Mouse (Mus musculus): ENCODE measurements around the gene Masp2. TPM values are rescaled to one million over a fixed set of nuclear protein-coding genes. Genes with fewer than 3 reads are reported as not detected.

The Masp2 gene
- polyA plus RNA-seq (2012; rRNA removed) = 1.6 and 2.6 TPM in 2 replicates

GRCm38 (mm10) chr4:148602357-148603120 lies at the start of gene Masp2:
TSS of gene Masp2 (plus strand) at chr4:148602554.
- DNase-seq (ENCODE audit: low read depth) = no peak
- TF ChIP-seq CTCF (IDR thresholded peaks at IDR 0.05; ENCODE audit: borderline replicate concordance, extremely low read depth, insufficient read depth, insufficient read length) (no peak), POLR2A (IDR thresholded peaks at IDR 0.05; ENCODE audit: borderline replicate concordance, extremely low read depth, insufficient read depth, insufficient read length, poor library complexity, severe bottlenecking) (no peak)

DNA sequence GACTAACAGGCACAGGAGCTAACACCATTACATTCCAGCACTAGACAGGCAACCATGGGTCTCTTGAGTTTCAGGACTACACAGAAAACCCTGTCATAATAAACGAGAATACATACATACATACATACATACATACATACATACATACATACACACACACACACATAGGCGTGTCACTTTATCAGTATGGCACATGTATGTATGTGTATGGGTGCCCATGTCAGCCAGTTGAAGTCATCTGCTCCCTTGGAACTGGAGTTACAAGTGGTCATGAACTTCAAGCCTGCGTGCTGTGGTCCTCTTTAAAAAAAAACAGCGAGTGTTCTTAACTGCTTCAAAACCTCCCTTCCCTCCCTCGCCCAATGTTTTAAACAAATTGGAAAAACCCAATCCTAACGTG lies 44.6 kb upstream of the Masp2 start:
- no peak for DNase-seq (ENCODE audit: low read depth)
- TF ChIP-seq POLR2A (IDR thresholded peaks at IDR 0.05; ENCODE audit: borderline replicate concordance, extremely low read depth, insufficient read depth, insufficient read length, poor library complexity, severe bottlenecking) (no peak), CTCF (IDR thresholded peaks at IDR 0.05; ENCODE audit: borderline replicate concordance, extremely low read depth, insufficient read depth, insufficient read length) (no peak)

- peak; percentile 96 for DNase-seq (ENCODE audit: low read depth)
- TF ChIP-seq CTCF (IDR thresholded peaks at IDR 0.05; ENCODE audit: borderline replicate concordance, extremely low read depth, insufficient read depth, insufficient read length) (no peak), POLR2A (IDR thresholded peaks at IDR 0.05; ENCODE audit: borderline replicate concordance, extremely low read depth, insufficient read depth, insufficient read length, poor library complexity, severe bottlenecking) (peak; percentile 34; the same call in 1 of the 2 replicates)
Measured at GRCm38 (mm10) chr4:148558297-148559000, 43.9 kb upstream of the Masp2 start, which contains the start of gene Exosc10. TSS of gene Exosc10 (plus strand) at chr4:148558429.

- TF ChIP-seq CTCF (IDR thresholded peaks at IDR 0.05; ENCODE audit: borderline replicate concordance, extremely low read depth, insufficient read depth, insufficient read length) (no peak), POLR2A (IDR thresholded peaks at IDR 0.05; ENCODE audit: borderline replicate concordance, extremely low read depth, insufficient read depth, insufficient read length, poor library complexity, severe bottlenecking) (no peak)
Measured at GRCm38 (mm10) chr4:148562676-148563075, 39.7 kb upstream of the Masp2 start.

GRCm38 (mm10) chr4:148563595-148563994 lies 38.8 kb upstream of the Masp2 start:
- TF ChIP-seq POLR2A (IDR thresholded peaks at IDR 0.05; ENCODE audit: borderline replicate concordance, extremely low read depth, insufficient read depth, insufficient read length, poor library complexity, severe bottlenecking) (no peak), CTCF (IDR thresholded peaks at IDR 0.05; ENCODE audit: borderline replicate concordance, extremely low read depth, insufficient read depth, insufficient read length) (no peak)
- no peak for DNase-seq (ENCODE audit: low read depth)

More at GRCm38 (mm10) chr4:148562676-148563075, 39.7 kb upstream of the Masp2 start:
- no peak for DNase-seq (ENCODE audit: low read depth)

DNA sequence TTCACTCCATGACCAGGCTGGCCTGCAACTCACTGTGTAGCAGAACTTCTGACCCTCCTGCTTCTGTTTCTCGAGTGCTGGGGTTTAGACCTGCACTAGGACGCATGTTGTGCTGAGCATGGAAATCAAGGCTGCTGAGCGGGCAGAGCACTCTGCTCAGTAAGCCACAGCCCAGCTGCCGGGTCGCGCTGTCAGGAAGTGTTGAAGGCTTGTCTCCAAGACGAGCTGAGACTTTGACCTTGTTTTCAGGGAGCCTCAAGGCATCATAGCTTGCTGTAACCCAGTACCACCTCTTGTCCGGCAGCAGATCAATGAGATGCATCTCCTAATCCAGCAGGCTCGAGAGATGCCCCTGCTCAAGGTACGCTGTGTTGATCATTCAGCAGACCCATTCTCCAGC lies 32.2 kb upstream of the Masp2 start:
- no peak for DNase-seq (ENCODE audit: low read depth)
- TF ChIP-seq POLR2A (IDR thresholded peaks at IDR 0.05; ENCODE audit: borderline replicate concordance, extremely low read depth, insufficient read depth, insufficient read length, poor library complexity, severe bottlenecking) = no peak
- no peak for TF ChIP-seq CTCF (IDR thresholded peaks at IDR 0.05; ENCODE audit: borderline replicate concordance, extremely low read depth, insufficient read depth, insufficient read length)

DNA sequence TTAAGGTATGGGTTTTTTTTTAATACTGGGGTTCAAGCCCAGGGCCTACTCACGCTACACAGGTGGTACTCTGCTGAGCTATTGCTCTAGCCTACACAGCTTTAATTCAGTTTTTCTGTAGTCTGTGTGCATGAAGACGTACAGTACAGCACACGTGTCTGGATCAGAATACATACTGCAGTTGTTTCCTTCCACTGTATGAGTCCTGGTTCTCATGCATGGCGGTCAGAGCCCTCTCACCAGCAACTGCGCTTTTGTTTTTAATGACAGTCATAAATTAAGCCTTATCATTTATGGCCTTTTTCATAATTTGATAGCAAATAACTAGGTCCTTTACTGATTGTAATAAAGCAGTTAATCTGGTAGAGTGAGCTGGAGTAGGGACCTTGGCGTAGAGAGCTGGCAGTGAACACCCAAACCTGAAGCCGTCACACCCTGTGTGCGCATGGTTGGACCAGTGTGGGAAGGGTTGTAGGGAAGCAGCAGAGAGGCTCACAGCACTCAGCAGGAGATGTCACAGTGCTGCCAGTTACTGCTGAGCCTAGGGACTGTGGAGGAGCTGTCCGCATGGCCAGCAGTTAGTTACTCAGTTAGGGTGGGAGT lies 31.6 kb upstream of the Masp2 start:
- no peak for DNase-seq (ENCODE audit: low read depth)
- TF ChIP-seq CTCF (IDR thresholded peaks at IDR 0.05; ENCODE audit: borderline replicate concordance, extremely low read depth, insufficient read depth, insufficient read length) (no peak), POLR2A (IDR thresholded peaks at IDR 0.05; ENCODE audit: borderline replicate concordance, extremely low read depth, insufficient read depth, insufficient read length, poor library complexity, severe bottlenecking) (no peak)

DNA sequence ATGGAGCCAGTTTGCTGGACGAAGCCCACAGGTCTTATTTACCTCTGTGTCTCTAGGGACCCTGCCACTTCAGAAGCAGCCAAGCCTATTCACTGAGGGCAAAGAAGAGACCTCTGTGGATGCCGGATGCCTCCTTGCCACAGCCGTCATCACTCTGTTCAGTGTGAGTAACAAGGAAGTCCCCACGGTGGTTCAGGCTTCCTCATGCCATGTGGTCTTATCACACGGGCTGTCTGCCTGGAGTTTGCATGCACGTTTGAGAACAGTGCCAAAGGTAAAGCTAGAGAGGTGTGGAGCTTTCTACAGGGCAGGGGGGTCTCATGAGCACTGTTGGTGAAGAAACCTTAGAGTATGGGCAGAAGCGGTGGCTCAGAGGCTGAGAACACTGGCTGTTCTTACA lies 29.1 kb upstream of the Masp2 start:
- TF ChIP-seq CTCF (IDR thresholded peaks at IDR 0.05; ENCODE audit: borderline replicate concordance, extremely low read depth, insufficient read depth, insufficient read length) (no peak), POLR2A (IDR thresholded peaks at IDR 0.05; ENCODE audit: borderline replicate concordance, extremely low read depth, insufficient read depth, insufficient read length, poor library complexity, severe bottlenecking) (no peak)

DNA sequence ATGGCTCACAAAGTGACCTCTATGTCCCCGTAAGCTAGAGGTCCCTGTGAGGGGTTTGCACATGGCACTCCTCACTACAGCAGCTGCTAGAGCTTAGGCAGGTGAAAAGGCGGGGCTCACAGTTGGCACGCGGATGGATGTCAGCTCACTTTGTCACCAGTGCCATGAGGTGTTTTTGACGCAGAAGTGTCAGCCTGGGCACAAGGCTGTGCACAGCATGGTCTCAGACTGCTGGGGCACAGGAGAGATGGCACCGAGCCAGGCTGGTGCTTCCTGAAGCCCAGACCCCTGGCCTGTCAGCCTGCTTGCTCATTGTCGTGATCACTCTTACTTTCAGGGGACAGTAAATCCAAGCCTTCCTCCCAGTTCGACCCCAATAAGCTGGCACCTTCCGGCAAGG lies 21.6 kb upstream of the Masp2 start:
- TF ChIP-seq CTCF (IDR thresholded peaks at IDR 0.05; ENCODE audit: borderline replicate concordance, extremely low read depth, insufficient read depth, insufficient read length) (no peak), POLR2A (IDR thresholded peaks at IDR 0.05; ENCODE audit: borderline replicate concordance, extremely low read depth, insufficient read depth, insufficient read length, poor library complexity, severe bottlenecking) (no peak)
- DNase-seq (ENCODE audit: low read depth) = no peak

More for the DNA sequence above, 29.1 kb upstream of the Masp2 start:
- no peak for DNase-seq (ENCODE audit: low read depth)

DNA sequence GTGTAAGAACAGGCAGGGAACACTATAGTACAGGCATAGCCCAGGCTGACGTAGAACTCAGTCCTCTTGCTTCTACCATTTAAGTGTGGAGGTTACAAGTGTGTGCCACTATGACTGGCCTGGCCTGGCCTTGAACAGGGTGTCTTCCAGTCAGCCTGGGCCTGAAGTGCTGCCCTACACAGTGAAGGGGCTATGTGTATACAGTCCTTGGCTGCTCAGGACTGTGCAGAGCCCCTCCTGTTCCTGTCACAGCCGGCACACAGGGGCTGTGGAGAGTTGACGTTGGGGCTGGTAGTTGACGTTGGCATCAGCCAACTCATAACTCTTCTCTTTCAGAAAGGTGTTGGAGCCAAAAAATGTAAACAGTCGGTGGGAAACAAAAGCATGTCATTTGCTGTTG lies 20.9 kb upstream of the Masp2 start:
- TF ChIP-seq CTCF (IDR thresholded peaks at IDR 0.05; ENCODE audit: borderline replicate concordance, extremely low read depth, insufficient read depth, insufficient read length) (no peak), POLR2A (IDR thresholded peaks at IDR 0.05; ENCODE audit: borderline replicate concordance, extremely low read depth, insufficient read depth, insufficient read length, poor library complexity, severe bottlenecking) (no peak)
- DNase-seq (ENCODE audit: low read depth) = no peak

- no peak for TF ChIP-seq POLR2A (IDR thresholded peaks at IDR 0.05; ENCODE audit: borderline replicate concordance, extremely low read depth, insufficient read depth, insufficient read length, poor library complexity, severe bottlenecking)
- TF ChIP-seq CTCF (IDR thresholded peaks at IDR 0.05; ENCODE audit: borderline replicate concordance, extremely low read depth, insufficient read depth, insufficient read length) = no peak
Measured at GRCm38 (mm10) chr4:148583257-148583656, 19.1 kb upstream of the Masp2 start.

More at GRCm38 (mm10) chr4:148583257-148583656, 19.1 kb upstream of the Masp2 start:
- DNase-seq (ENCODE audit: low read depth) = no peak

All from brain, embryonic 14.5 days (tissue).